Mouse (Mus musculus): ENCODE results near the gene Scml4. TPM values are rescaled to one million over a fixed set of nuclear protein-coding genes. Genes with fewer than 3 reads are reported as not detected.

The Scml4 gene
- total RNA-seq, 2 experiments from 2014 or later: 0.59 to 1.1 TPM

DNA sequence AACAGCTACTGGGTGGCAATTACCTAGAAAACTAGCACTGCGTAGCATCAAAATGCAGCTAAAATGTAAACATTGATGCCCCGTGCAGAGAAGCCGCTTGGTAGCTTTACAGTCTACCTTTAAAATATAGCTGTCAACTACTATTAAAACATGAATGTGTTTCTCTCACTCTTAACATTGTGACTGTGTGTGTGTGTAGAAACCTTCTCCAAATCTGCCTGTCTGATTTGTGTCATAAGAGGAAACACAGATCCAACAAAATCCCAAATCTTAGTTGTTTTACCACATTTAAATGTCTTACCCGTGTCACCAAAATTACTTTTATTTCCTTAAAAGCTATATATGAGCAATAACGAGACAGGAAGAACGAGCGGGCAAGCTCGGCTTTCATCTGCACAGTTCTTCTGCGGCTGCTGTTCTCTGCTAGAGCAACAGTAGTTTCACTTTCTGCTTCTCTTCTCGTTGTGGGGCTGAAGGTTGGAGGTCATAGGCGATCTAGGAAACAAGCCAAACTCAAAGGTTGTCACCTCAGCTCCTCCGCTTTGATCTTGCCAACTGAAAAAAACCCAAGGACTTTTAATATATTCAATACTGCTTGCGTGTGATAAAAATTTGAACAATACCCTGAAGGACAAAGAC lies 2.1 kb downstream of the Scml4 start:
- peak; percentile 59 for DNase-seq (ENCODE audit: low spot score)

GRCm38 (mm10) chr10:42862806-42863205 lies 2.6 kb downstream of the Scml4 start:
- DNase-seq (ENCODE audit: low spot score): no peak

DNA sequence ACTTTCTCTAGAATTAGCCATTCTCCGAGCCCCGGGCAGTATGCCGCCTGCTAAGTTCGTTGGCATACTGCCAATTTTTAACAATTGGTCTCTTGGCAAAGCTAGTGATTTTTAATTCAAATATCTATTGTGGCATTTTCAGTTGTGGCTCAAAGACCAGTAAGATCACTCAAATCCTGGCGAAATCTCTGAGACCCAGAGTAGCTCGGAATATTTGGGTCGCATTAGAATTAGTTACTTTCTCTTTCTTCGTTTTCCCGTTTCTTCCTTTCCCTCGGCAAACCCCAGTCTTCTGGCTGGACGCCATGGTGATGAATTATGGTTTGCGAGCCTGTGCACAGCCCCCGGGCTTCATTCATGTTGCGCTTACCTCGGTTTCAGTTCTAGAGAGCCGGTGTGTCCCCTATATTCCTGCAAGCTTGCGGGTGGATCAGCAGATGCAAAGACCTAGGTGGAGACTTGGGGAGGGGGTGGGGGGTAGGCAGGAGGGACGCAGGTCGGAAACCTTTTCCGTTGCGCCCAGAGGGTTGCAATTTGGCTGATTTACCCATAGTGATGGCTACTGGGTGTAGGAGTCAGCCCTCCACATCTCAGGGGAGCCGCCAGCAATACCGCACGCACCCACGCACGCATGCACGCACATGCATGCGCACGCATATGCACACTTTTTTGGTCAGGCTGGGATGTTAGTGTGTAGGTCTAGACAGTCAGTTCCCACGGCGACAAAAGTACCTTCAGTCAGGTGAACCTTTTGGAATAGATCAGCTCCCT lies 3.6 kb downstream of the Scml4 start:
- DNase-seq (ENCODE audit: low spot score): peak; percentile 42

GRCm38 (mm10) chr10:42864696-42865095 lies 4.5 kb downstream of the Scml4 start:
- no peak for DNase-seq (ENCODE audit: low spot score)

DNA sequence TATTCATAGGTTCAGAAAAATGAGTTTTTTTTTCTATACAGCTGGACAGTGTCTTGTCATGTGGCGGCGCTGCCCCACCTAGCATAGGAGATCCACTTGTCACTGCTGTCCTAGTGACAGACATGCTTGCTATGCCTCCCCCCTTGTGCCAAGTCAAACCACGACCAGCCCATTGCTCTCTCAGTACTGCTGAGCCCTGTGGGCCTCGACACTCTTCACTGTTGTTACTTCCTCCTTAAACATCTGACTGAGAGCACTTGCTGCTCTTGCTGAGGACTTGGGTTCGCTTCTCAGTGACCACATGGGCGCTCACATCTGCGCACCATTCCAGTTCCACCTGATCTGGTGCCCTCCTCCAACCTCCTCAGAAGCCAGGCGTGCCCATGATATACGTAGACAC lies 8.2 kb downstream of the Scml4 start:
- DNase-seq (ENCODE audit: low spot score): no peak

- no peak for DNase-seq (ENCODE audit: low spot score)
Observed at GRCm38 (mm10) chr10:42869467-42869866, 9.3 kb downstream of the Scml4 start.

GRCm38 (mm10) chr10:42872269-42873010 lies 12.3 kb downstream of the Scml4 start:
- no peak for DNase-seq (ENCODE audit: low spot score)

GRCm38 (mm10) chr10:42873077-42873595 lies 13.0 kb downstream of the Scml4 start:
- DNase-seq (ENCODE audit: low spot score): no peak

DNA sequence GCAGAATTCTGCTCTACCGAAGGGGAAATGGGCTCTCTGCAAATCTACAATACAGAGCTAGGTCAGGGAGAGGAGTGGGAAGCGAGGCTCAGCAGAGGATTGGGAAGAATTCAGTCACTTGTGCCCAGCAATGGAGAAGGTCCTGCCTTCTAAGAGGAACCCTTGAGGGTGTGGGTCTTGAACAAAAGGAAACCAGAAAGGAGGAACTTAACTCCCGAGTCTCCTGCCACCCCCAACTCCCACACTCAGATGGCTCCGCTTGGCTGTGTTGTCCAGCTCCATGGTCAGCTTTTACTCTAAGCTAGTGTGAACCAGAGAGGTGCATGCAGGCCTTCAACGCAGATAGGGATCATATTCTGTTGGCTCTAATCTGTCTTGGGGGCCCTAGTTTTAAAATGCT lies 16.0 kb downstream of the Scml4 start:
- no peak for DNase-seq (ENCODE audit: low spot score)

DNA sequence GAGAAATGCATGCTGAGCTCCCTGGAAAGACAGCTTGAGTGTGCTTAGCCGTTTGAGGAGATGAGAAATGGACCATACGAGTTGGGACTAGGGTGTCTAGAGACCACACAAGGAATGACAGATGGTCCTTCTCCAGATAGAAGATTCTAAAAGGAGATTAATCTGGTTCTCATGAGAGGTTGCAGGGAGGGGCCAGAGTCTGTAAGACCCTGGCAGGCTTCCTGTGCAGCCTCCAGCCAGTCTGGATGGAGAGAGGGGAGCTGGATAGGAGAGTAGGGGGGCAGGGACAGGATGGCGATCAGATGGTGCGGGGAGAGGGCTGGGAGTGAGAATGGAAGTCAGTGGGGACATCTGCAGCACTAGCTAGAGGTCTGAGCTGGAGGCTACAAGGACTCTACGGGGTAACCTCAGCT lies 19.1 kb downstream of the Scml4 start:
- no peak for DNase-seq (ENCODE audit: low spot score)

GRCm38 (mm10) chr10:42879682-42880081 lies 19.5 kb downstream of the Scml4 start:
- no peak for DNase-seq (ENCODE audit: low spot score)

GRCm38 (mm10) chr10:42887040-42887439 lies 26.9 kb downstream of the Scml4 start:
- DNase-seq (ENCODE audit: low spot score): no peak

- DNase-seq (ENCODE audit: low spot score): no peak
Observed at GRCm38 (mm10) chr10:42888241-42888640, 28.1 kb downstream of the Scml4 start.

DNA sequence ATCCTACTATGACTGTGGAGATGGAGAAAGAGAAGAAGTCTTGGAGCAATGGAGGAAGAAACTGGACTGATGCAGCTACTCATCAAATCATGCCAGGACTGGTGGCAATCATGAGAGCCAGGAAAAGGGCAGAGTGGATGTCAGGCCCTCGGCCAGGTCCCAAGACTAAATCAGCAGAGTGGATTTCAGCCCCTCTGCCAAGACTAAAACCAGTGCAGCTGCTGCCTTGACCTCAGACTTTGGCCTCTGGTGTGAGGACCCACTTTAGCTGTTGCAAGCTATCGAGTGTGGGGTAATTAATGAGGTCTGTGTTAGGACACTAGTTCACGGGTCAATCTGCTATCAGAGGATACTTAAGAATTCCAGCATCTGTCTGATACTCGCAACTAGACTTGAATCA lies 30.2 kb downstream of the Scml4 start:
- peak; percentile 82 for DNase-seq (ENCODE audit: low spot score)

DNA sequence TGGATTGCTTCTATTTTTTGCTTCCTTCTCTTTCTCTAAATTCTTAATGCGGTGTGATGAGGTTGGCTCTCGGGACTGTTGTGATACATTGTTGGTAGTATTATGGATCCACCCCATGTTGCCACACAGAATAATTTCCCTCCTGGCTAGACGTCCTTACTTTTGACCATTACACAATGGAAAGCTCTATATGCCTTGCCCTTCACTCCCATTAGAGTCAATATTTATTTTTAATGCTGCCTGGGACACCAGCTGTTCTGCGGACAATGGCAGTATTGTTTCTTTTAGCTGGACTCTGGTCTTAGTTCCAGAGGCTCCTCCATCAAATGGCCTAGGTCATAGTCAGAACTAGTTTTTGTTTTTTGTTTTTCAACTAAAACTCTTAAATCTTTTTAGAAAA lies 32.1 kb downstream of the Scml4 start:
- DNase-seq (ENCODE audit: low spot score): no peak

DNA sequence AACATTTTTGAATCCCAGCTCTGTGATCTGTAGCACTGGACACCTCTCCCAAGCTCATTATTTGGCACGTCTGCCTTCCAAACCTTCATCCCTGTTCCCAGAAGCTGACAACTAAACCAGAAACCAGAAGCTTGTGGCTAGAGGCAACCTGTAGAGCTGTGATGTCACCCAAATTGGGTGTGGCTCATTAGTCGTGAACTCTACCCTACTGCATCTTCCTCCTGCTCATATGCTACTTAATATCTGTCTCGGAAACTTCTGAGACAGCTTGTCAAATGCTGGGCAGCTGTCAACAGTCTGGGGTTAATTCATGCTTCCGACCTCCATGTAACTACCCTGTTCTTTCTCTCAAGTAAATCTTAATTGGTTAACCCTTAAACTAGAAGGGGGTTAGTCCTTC lies 32.8 kb downstream of the Scml4 start:
- no peak for DNase-seq (ENCODE audit: low spot score)

- DNase-seq (ENCODE audit: low spot score): no peak
Observed at GRCm38 (mm10) chr10:42893857-42894256, 33.7 kb downstream of the Scml4 start.

DNA sequence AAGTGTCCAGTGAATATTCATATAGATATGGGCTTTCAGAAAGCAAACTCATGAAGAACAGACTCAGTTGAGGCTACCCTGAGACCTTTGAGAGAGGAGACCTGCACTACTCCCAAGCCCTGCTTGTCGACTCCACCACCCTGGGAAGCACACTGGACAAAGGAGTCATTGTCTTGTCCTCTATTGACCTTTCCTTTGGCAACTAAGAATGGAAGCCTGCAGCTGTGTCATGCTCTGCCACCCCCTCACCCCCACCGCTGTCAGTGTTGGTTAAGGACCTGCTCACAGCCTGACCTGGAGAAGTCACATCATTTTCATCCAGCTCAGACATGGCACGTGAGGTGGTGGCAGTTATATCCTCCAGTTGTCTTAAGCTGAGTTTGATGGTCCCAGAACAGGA lies 34.1 kb downstream of the Scml4 start:
- DNase-seq (ENCODE audit: low spot score): no peak

- DNase-seq (ENCODE audit: low spot score): no peak
Observed at GRCm38 (mm10) chr10:42894696-42895095, 34.5 kb downstream of the Scml4 start.

- DNase-seq (ENCODE audit: low spot score): no peak
Observed at GRCm38 (mm10) chr10:42896621-42897020, 36.5 kb downstream of the Scml4 start.

- peak; percentile 40 for DNase-seq (ENCODE audit: low spot score)
Observed at GRCm38 (mm10) chr10:42897166-42897565, 37.0 kb downstream of the Scml4 start.

DNA sequence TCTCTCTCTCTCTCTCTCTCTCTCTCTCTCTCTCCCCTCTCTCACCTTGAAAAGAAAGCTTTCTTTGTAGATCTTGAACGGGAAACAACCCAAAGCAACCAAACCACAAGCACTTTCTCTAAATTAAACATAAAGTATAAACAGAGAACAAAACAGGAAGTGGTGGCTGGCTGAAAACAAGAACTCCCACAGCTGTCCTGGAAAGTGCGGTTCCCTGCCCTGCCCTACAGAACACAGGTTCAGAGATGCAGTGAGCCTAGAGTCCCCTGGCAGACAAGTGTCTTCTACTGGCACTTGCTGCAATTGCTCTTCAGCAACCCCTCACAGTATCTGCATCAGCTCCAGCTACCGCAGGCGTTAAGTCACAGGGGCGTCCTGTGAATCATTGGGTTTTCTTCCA lies 37.5 kb downstream of the Scml4 start:
- DNase-seq (ENCODE audit: low spot score): no peak
